10 mouse cellular contexts compared by ENCODE assay signal in the genomic region with DNA sequence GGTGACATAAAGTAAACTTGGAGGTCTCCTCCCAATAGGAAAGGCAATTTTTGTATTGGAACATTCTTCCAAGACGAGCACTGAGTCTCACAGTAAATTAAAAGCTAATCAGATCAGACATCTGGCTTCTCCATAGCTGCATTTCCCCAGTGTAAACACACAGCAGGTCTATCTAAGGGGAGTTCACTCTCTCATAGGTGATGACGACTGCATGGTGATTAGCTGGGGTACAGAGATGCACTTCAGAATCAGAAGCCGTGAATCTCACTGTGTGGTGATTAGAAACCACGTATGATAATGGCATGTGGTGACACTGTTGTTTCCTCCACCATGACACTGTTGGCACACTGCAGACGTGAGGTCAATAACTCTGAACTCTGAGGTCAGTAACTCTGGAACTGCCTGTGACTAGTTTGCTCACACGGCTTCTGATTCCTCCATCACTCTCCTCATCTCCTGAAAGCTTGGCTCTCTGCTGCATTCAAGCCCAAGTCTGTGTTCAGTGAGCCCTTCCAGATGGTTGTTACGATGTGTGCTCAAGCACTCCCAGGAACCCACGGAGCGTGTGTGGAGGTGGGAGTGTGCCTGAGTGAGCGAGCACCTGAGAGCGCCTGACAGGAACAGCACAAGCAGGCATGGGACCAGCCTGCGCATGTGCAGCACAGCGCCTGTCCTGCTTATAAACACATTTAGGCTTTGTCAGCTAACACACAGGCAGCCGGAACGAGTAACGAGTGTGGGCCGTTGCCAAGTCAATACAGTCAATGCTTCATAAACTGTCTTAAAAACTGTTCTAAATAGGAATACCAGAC. TPM values are rescaled to one million over a fixed set of nuclear protein-coding genes. Genes with fewer than 3 reads are reported as not detected.
DNase-seq lines count a peak whose midpoint lies in the region; ATAC-seq and TF ChIP-seq lines count a peak whose summit lies in the region.
"Had no signal": no experiment of that assay in that cellular context is flagged by ENCODE, and none has a peak within 500 bp of the region (broad histone marks: within the 10 kb centered on the region; RNA-seq: fewer than 3 reads in every experiment).

No protein-coding gene starts in this region.

- TF ChIP-seq CTCF in forebrain, postnatal 0 days (IDR thresholded peaks at IDR 0.05; ENCODE audit: low read depth) = no peak
- no peak for TF ChIP-seq CTCF in liver, adult 2 months (IDR thresholded peaks at IDR 0.05; ENCODE audit: low read depth, low read length)
- TF ChIP-seq CTCF in lung, adult 2 months (IDR thresholded peaks at IDR 0.05; ENCODE audit: insufficient read depth, low read length) = no peak

- ATAC-seq in forebrain, postnatal 0 days = peak; percentile 23; the same call in 1 of the 2 replicates
- no peak for ATAC-seq in forebrain, embryonic 11.5 days (replicated peaks; ENCODE audit: low FRiP score)
- ATAC-seq in stomach, embryonic 16.5 days (ENCODE audit: insufficient read depth, low FRiP score) = peak; percentile 33; the same call in 1 of the 2 replicates

- H3K79me2 ChIP-seq in liver, adult 2 months (ENCODE audit: control insufficient read depth, insufficient read depth, low read length) = peaks cover 8% of the 10 kb centered on the region

- 71% methylated on average over 17 of the region's 17 CpGs for WGBS in forebrain, postnatal 0 days
- 90% methylated on average over 17 of the region's 17 CpGs for WGBS in forebrain, embryonic 11.5 days
- 30% methylated on average over 17 of the region's 17 CpGs for WGBS in liver, adult 2 months
- 57% methylated on average over 17 of the region's 17 CpGs for WGBS in lung, adult 2 months
- 66% methylated on average over 17 of the region's 17 CpGs for WGBS in stomach, embryonic 16.5 days

- no peak for TF ChIP-seq POLR2A in liver, adult 2 months (IDR thresholded peaks at IDR 0.05; ENCODE audit: extremely low read depth, insufficient read depth, low read length)
- TF ChIP-seq POLR2A in lung, adult 2 months (IDR thresholded peaks at IDR 0.05; ENCODE audit: borderline replicate concordance, extremely low read depth, low read depth, low read length) = no peak

- no peak overlapping the region for H3K27ac ChIP-seq in forebrain, postnatal 0 days (ENCODE audit: low read depth, low read length)
- H3K27ac ChIP-seq in forebrain, embryonic 11.5 days (ENCODE audit: low read depth, low read length) = no peak overlapping the region
- H3K27ac ChIP-seq in liver, adult 2 months (replicated peaks; ENCODE audit: insufficient read depth, low read depth, low read length) = peak overlapping the region; percentile 49
- no peak overlapping the region for H3K27ac ChIP-seq in stomach, embryonic 16.5 days (ENCODE audit: low read length)
- H3K27ac ChIP-seq: hindbrain, embryonic 13.5 days had no signal

- no peaks in the 10 kb centered on the region for H3K9me3 ChIP-seq in forebrain, postnatal 0 days (ENCODE audit: low read length)
- no peaks in the 10 kb centered on the region for H3K9me3 ChIP-seq in forebrain, embryonic 11.5 days (ENCODE audit: control insufficient read depth, low read length)
- H3K9me3 ChIP-seq in stomach, embryonic 16.5 days (replicated peaks; ENCODE audit: control insufficient read depth, low read length) = no peaks in the 10 kb centered on the region
- H3K9me3 ChIP-seq: hindbrain, embryonic 13.5 days had no signal

- peaks cover 56% of the 10 kb centered on the region for H3K36me3 ChIP-seq in forebrain, postnatal 0 days (ENCODE audit: insufficient read depth)
- H3K36me3 ChIP-seq in forebrain, embryonic 11.5 days (ENCODE audit: control insufficient read depth, insufficient read depth, low read length) = no peaks in the 10 kb centered on the region; the same call in 1 of the 2 replicates
- H3K36me3 ChIP-seq in liver, adult 2 months (ENCODE audit: control insufficient read depth, insufficient read depth, low read length) = peaks cover 73% of the 10 kb centered on the region
- peaks cover 11% of the 10 kb centered on the region; the same call in 1 of the 2 replicates for H3K36me3 ChIP-seq in stomach, embryonic 16.5 days (ENCODE audit: control insufficient read depth, insufficient read depth, low read length)

- H3K4me2 ChIP-seq in forebrain, postnatal 0 days (ENCODE audit: low read depth) = no peak overlapping the region
- H3K4me2 ChIP-seq in forebrain, embryonic 11.5 days (ENCODE audit: low read depth, low read length, severe bottlenecking) = no peak overlapping the region
- H3K4me2 ChIP-seq in stomach, embryonic 16.5 days (ENCODE audit: low read depth, low read length) = no peak overlapping the region
- H3K4me2 ChIP-seq: hindbrain, embryonic 13.5 days had no signal

- H3K4me1 ChIP-seq in forebrain, postnatal 0 days (ENCODE audit: insufficient read depth) = no peaks in the 10 kb centered on the region
- H3K4me1 ChIP-seq in forebrain, embryonic 11.5 days (replicated peaks; ENCODE audit: control insufficient read depth, insufficient read depth, low read length) = no peaks in the 10 kb centered on the region
- H3K4me1 ChIP-seq in liver, adult 2 months (ENCODE audit: control insufficient read depth, insufficient read depth, low read length) = peaks cover 24% of the 10 kb centered on the region
- peaks cover 8% of the 10 kb centered on the region for H3K4me1 ChIP-seq in lung, adult 2 months (ENCODE audit: control insufficient read depth, insufficient read depth, low read length)
- peaks cover 5% of the 10 kb centered on the region; the same call in 1 of the 2 replicates for H3K4me1 ChIP-seq in stomach, embryonic 16.5 days (ENCODE audit: control insufficient read depth, insufficient read depth, low read length)

- no peak overlapping the region for H3K9ac ChIP-seq in forebrain, postnatal 0 days
- no peak overlapping the region for H3K9ac ChIP-seq in forebrain, embryonic 11.5 days (ENCODE audit: low read length)
- H3K9ac ChIP-seq in liver, adult 2 months (ENCODE audit: low read depth, low read length) = no peak overlapping the region
- no peak overlapping the region for H3K9ac ChIP-seq in stomach, embryonic 16.5 days (ENCODE audit: low read length)
- H3K9ac ChIP-seq: hindbrain, embryonic 13.5 days had no signal

- peak; percentile 39 for DNase-seq in forebrain, postnatal 0 days
- no peak for DNase-seq in forebrain, embryonic 11.5 days (ENCODE audit: low spot score)
- peak; percentile 85 for DNase-seq in liver, adult 2 months (ENCODE audit: extremely low read depth, low read depth, low spot score)
- no peak for DNase-seq in liver
- no peak for DNase-seq in lung, adult 2 months
- no peak for DNase-seq in heart, adult 11 months
- no peak for DNase-seq in embryo, embryonic 9.5 days (ENCODE audit: extremely low spot score)
- DNase-seq: gastrocnemius, postnatal 10 days had no signal

- no peaks in the 10 kb centered on the region for H3K27me3 ChIP-seq in forebrain, postnatal 0 days (ENCODE audit: insufficient read depth, low read length)
- no peaks in the 10 kb centered on the region for H3K27me3 ChIP-seq in forebrain, embryonic 11.5 days (ENCODE audit: control insufficient read depth, insufficient read depth, low read length)
- no peaks in the 10 kb centered on the region for H3K27me3 ChIP-seq in liver, adult 2 months (ENCODE audit: control insufficient read depth, insufficient read depth, low read length)
- H3K27me3 ChIP-seq in stomach, embryonic 16.5 days (ENCODE audit: control insufficient read depth, insufficient read depth, low read length) = no peaks in the 10 kb centered on the region
- H3K27me3 ChIP-seq: hindbrain, embryonic 13.5 days had no signal

- H3K4me3 ChIP-seq in forebrain, postnatal 0 days (ENCODE audit: low read depth, low read length) = no peak overlapping the region
- no peak overlapping the region for H3K4me3 ChIP-seq in forebrain, embryonic 11.5 days (ENCODE audit: low read depth, low read length)
- no peak overlapping the region for H3K4me3 ChIP-seq in liver, adult 2 months (ENCODE audit: insufficient read depth, low read depth, low read length)
- peak overlapping the region; percentile 6 for H3K4me3 ChIP-seq in lung, adult 2 months (replicated peaks; ENCODE audit: extremely low read depth, low read depth, low read length)
- H3K4me3 ChIP-seq in stomach, embryonic 16.5 days (replicated peaks; ENCODE audit: low read length) = no peak overlapping the region
- H3K4me3 ChIP-seq: hindbrain, embryonic 13.5 days had no signal

RNA-seq across cellular contexts. Expression of a gene that starts 35.2 kb away (rescaled TPM):
- 58.6 and 61.4 TPM in 2 replicates for total RNA-seq in forebrain, postnatal 0 days (2014; rRNA removed)
- 15.8 and 20.6 TPM in 2 replicates for polyA plus RNA-seq in forebrain, postnatal 0 days (2015; fragmentation: Nextera tagmentation; extraction: Ambion mirVana)
- 19.8 and 20.2 TPM in 2 replicates for polyA plus RNA-seq in forebrain, embryonic 11.5 days (2014; fragmentation: Nextera tagmentation; extraction: Ambion mirVana)
- total RNA-seq in liver, adult 2 months (2014; rRNA removed) = 261 and 274 TPM in 2 replicates
- polyA plus RNA-seq in liver, adult 2 months (2012; rRNA removed) = 90.2 and 102 TPM in 2 replicates
- polyA plus RNA-seq in lung, adult 2 months (2012; rRNA removed) = 59.0 and 70.8 TPM in 2 replicates
- polyA plus RNA-seq in stomach, embryonic 16.5 days (2015; fragmentation: Nextera tagmentation; extraction: Ambion mirVana) = 21.2 and 23.3 TPM in 2 replicates

Comparison
In these comparisons a context has a peak if more than half of its experiments do, and no peak if none do; other contexts are left out.
1. DNase-seq: peak in forebrain, postnatal 0 days (single experiment) and liver, adult 2 months (single experiment); none in forebrain, embryonic 11.5 days (single experiment), liver (single experiment), lung, adult 2 months (single experiment), heart, adult 11 months (single experiment) and embryo, embryonic 9.5 days (single experiment).